Mouse (Mus musculus): ENCODE data around the gene Gm18596. TPM values are rescaled to one million over a fixed set of nuclear protein-coding genes. Genes with fewer than 3 reads are reported as not detected.
"Not testable (repeated sequence)": the region's sequence is repeated elsewhere in the genome, so short reads cannot be mapped to it uniquely, and the experiment has no call there.

The Gm18596 gene
- not detected in 2 replicates for polyA plus RNA-seq (2014; fragmentation: Nextera tagmentation; extraction: Ambion mirVana)

- H3K9ac ChIP-seq (ENCODE audit: low read length); H3K27ac ChIP-seq (ENCODE audit: low read depth, low read length); H3K4me3 ChIP-seq (ENCODE audit: low read depth, low read length); ATAC-seq (ENCODE audit: low FRiP score); H3K27me3 ChIP-seq (ENCODE audit: control insufficient read depth, insufficient read depth, low read length); H3K4me1 ChIP-seq (ENCODE audit: control insufficient read depth, insufficient read depth, low read length); DNase-seq (ENCODE audit: low spot score, missing footprints); H3K4me2 ChIP-seq; H3K9me3 ChIP-seq (ENCODE audit: control insufficient read depth, low read length); H3K36me3 ChIP-seq (ENCODE audit: control insufficient read depth, insufficient read depth, low read length): not testable (repeated sequence)
- WGBS = 68% methylated on average over 4 of the region's 5 CpGs
Observed at GRCm38 (mm10) chr10:77741924-77742688, at the start of gene Gm18596. Gene Gm18596 (minus strand): TSS chr10:77742638.

GRCm38 (mm10) chr10:77788621-77789020, 46.2 kb upstream of the Gm18596 start:
- DNase-seq (ENCODE audit: low spot score, missing footprints) = peak; percentile 76
- WGBS = 88% methylated on average over 2 of the region's 2 CpGs
- no peak overlapping the region for H3K27ac ChIP-seq (ENCODE audit: low read depth, low read length)
- H3K4me2 ChIP-seq = no peak overlapping the region
- no peaks in the 10 kb centered on the region for H3K27me3 ChIP-seq (ENCODE audit: control insufficient read depth, insufficient read depth, low read length)
- no peak for ATAC-seq (ENCODE audit: low FRiP score)
- H3K4me3 ChIP-seq (ENCODE audit: low read depth, low read length) = no peak overlapping the region
- H3K4me1 ChIP-seq (ENCODE audit: control insufficient read depth, insufficient read depth, low read length) = no peaks in the 10 kb centered on the region
- H3K36me3 ChIP-seq (ENCODE audit: control insufficient read depth, insufficient read depth, low read length) = no peaks in the 10 kb centered on the region
- no peak overlapping the region for H3K9ac ChIP-seq (ENCODE audit: low read length)
- no peaks in the 10 kb centered on the region for H3K9me3 ChIP-seq (ENCODE audit: control insufficient read depth, low read length)

GRCm38 (mm10) chr10:77787876-77788275, 45.4 kb upstream of the Gm18596 start, which contains the start of gene Gm7137:
Gene Gm7137 (minus strand): TSS chr10:77788200.
- not testable (repeated sequence) for H3K27me3 ChIP-seq (ENCODE audit: control insufficient read depth, insufficient read depth, low read length); H3K9me3 ChIP-seq (ENCODE audit: control insufficient read depth, low read length); DNase-seq (ENCODE audit: low spot score, missing footprints); H3K4me2 ChIP-seq; H3K36me3 ChIP-seq (ENCODE audit: control insufficient read depth, insufficient read depth, low read length); H3K27ac ChIP-seq (ENCODE audit: low read depth, low read length); H3K4me3 ChIP-seq (ENCODE audit: low read depth, low read length); H3K4me1 ChIP-seq (ENCODE audit: control insufficient read depth, insufficient read depth, low read length); H3K9ac ChIP-seq (ENCODE audit: low read length); ATAC-seq (ENCODE audit: low FRiP score)
- no CpG with 5 or more reads among the region's 1 CpGs for WGBS

GRCm38 (mm10) chr10:77783396-77783795, 41.0 kb upstream of the Gm18596 start:
- not testable (repeated sequence) for DNase-seq (ENCODE audit: low spot score, missing footprints); H3K9me3 ChIP-seq (ENCODE audit: control insufficient read depth, low read length); H3K9ac ChIP-seq (ENCODE audit: low read length); ATAC-seq (ENCODE audit: low FRiP score); H3K4me1 ChIP-seq (ENCODE audit: control insufficient read depth, insufficient read depth, low read length); H3K27ac ChIP-seq (ENCODE audit: low read depth, low read length); H3K27me3 ChIP-seq (ENCODE audit: control insufficient read depth, insufficient read depth, low read length); H3K4me2 ChIP-seq; H3K36me3 ChIP-seq (ENCODE audit: control insufficient read depth, insufficient read depth, low read length); H3K4me3 ChIP-seq (ENCODE audit: low read depth, low read length)
- WGBS = 100% methylated on average over 1 of the region's 3 CpGs

GRCm38 (mm10) chr10:77782442-77782841, 40.0 kb upstream of the Gm18596 start, which contains the start of gene Gm3250:
Gene Gm3250 (minus strand): TSS chr10:77782542.
- H3K9ac ChIP-seq (ENCODE audit: low read length); H3K27ac ChIP-seq (ENCODE audit: low read depth, low read length); H3K4me2 ChIP-seq; H3K36me3 ChIP-seq (ENCODE audit: control insufficient read depth, insufficient read depth, low read length); DNase-seq (ENCODE audit: low spot score, missing footprints); H3K4me3 ChIP-seq (ENCODE audit: low read depth, low read length); ATAC-seq (ENCODE audit: low FRiP score); H3K4me1 ChIP-seq (ENCODE audit: control insufficient read depth, insufficient read depth, low read length); H3K9me3 ChIP-seq (ENCODE audit: control insufficient read depth, low read length); H3K27me3 ChIP-seq (ENCODE audit: control insufficient read depth, insufficient read depth, low read length): not testable (repeated sequence)
- no CpG with 5 or more reads among the region's 1 CpGs for WGBS

GRCm38 (mm10) chr10:77776844-77777243, 34.4 kb upstream of the Gm18596 start, which contains the start of gene Gm7138:
Gene Gm7138 (minus strand): TSS chr10:77776944.
- H3K4me1 ChIP-seq (ENCODE audit: control insufficient read depth, insufficient read depth, low read length); DNase-seq (ENCODE audit: low spot score, missing footprints); H3K27ac ChIP-seq (ENCODE audit: low read depth, low read length); H3K4me2 ChIP-seq; H3K9me3 ChIP-seq (ENCODE audit: control insufficient read depth, low read length); H3K36me3 ChIP-seq (ENCODE audit: control insufficient read depth, insufficient read depth, low read length); H3K4me3 ChIP-seq (ENCODE audit: low read depth, low read length); H3K9ac ChIP-seq (ENCODE audit: low read length); ATAC-seq (ENCODE audit: low FRiP score); H3K27me3 ChIP-seq (ENCODE audit: control insufficient read depth, insufficient read depth, low read length): not testable (repeated sequence)
- WGBS = 62% methylated on average over 1 of the region's 1 CpGs

- not testable (repeated sequence) for DNase-seq (ENCODE audit: low spot score, missing footprints); H3K27me3 ChIP-seq (ENCODE audit: control insufficient read depth, insufficient read depth, low read length); ATAC-seq (ENCODE audit: low FRiP score); H3K4me2 ChIP-seq; H3K4me3 ChIP-seq (ENCODE audit: low read depth, low read length); H3K9me3 ChIP-seq (ENCODE audit: control insufficient read depth, low read length); H3K4me1 ChIP-seq (ENCODE audit: control insufficient read depth, insufficient read depth, low read length); H3K27ac ChIP-seq (ENCODE audit: low read depth, low read length); H3K36me3 ChIP-seq (ENCODE audit: control insufficient read depth, insufficient read depth, low read length); H3K9ac ChIP-seq (ENCODE audit: low read length)
- 75% methylated on average over 1 of the region's 3 CpGs for WGBS
Observed at GRCm38 (mm10) chr10:77772142-77772541, 29.7 kb upstream of the Gm18596 start.

GRCm38 (mm10) chr10:77771225-77771624, 28.8 kb upstream of the Gm18596 start, which contains the start of gene Gm3238:
Gene Gm3238 (minus strand): TSS chr10:77771325.
- no CpG with 5 or more reads among the region's 1 CpGs for WGBS
- not testable (repeated sequence) for H3K9me3 ChIP-seq (ENCODE audit: control insufficient read depth, low read length); DNase-seq (ENCODE audit: low spot score, missing footprints); H3K9ac ChIP-seq (ENCODE audit: low read length); H3K27ac ChIP-seq (ENCODE audit: low read depth, low read length); H3K27me3 ChIP-seq (ENCODE audit: control insufficient read depth, insufficient read depth, low read length); H3K4me2 ChIP-seq; ATAC-seq (ENCODE audit: low FRiP score); H3K4me1 ChIP-seq (ENCODE audit: control insufficient read depth, insufficient read depth, low read length); H3K4me3 ChIP-seq (ENCODE audit: low read depth, low read length); H3K36me3 ChIP-seq (ENCODE audit: control insufficient read depth, insufficient read depth, low read length)

GRCm38 (mm10) chr10:77769727-77770126, 27.3 kb upstream of the Gm18596 start:
- no peak overlapping the region for H3K9ac ChIP-seq (ENCODE audit: low read length)
- H3K27me3 ChIP-seq (ENCODE audit: control insufficient read depth, insufficient read depth, low read length) = no peaks in the 10 kb centered on the region
- no peak overlapping the region for H3K27ac ChIP-seq (ENCODE audit: low read depth, low read length)
- DNase-seq (ENCODE audit: low spot score, missing footprints) (no peak), ATAC-seq (ENCODE audit: low FRiP score) (no peak)
- no peak overlapping the region for H3K4me2 ChIP-seq
- no peaks in the 10 kb centered on the region for H3K36me3 ChIP-seq (ENCODE audit: control insufficient read depth, insufficient read depth, low read length)
- no peaks in the 10 kb centered on the region for H3K4me1 ChIP-seq (ENCODE audit: control insufficient read depth, insufficient read depth, low read length)
- H3K4me3 ChIP-seq (ENCODE audit: low read depth, low read length) = no peak overlapping the region
- H3K9me3 ChIP-seq (ENCODE audit: control insufficient read depth, low read length) = no peaks in the 10 kb centered on the region
- WGBS = 74% methylated on average over 1 of the region's 1 CpGs

Measured in midbrain, embryonic 11.5 days (tissue).